In genomic region chr5:125245534-125246151, GRCm38 (mm10) we compare ENCODE assay signal across 8 mouse cellular contexts.
DNase-seq lines count a peak whose midpoint lies in the region; ATAC-seq and TF ChIP-seq lines count a peak whose summit lies in the region.

No protein-coding gene starts in this region.

- H3K4me2 ChIP-seq in heart, embryonic 11.5 days = peak overlapping the region; percentile 78
- peak overlapping the region; percentile 55 for H3K4me2 ChIP-seq in kidney, embryonic 14.5 days (replicated peaks; ENCODE audit: low read depth, low read length)
- H3K4me2 ChIP-seq in lung, postnatal 0 days (replicated peaks; ENCODE audit: low read depth, low read length) = peak overlapping the region; percentile 32

- no peak for TF ChIP-seq CTCF in lung, postnatal 0 days (IDR thresholded peaks at IDR 0.05)

- H3K9me3 ChIP-seq in heart, embryonic 11.5 days (replicated peaks; ENCODE audit: control insufficient read depth, low read length) = no peaks in the 10 kb centered on the region
- no peaks in the 10 kb centered on the region for H3K9me3 ChIP-seq in kidney, embryonic 14.5 days (ENCODE audit: control insufficient read depth, low read length)
- H3K9me3 ChIP-seq in lung, postnatal 0 days (ENCODE audit: low read length) = no peaks in the 10 kb centered on the region

- H3K9ac ChIP-seq in heart, embryonic 11.5 days (ENCODE audit: low read depth, low read length) = peak overlapping the region; percentile 52
- H3K9ac ChIP-seq in kidney, embryonic 14.5 days (ENCODE audit: low read depth, low read length) = peak overlapping the region; percentile 50
- no peak overlapping the region for H3K9ac ChIP-seq in lung, postnatal 0 days (replicated peaks; ENCODE audit: low read depth)

- peak; percentile 50 for DNase-seq in thymus, postnatal 4 days
- no peak for DNase-seq in thymus, adult 18-20 months
- peak; percentile 66 for DNase-seq in embryo, embryonic 9.5 days (ENCODE audit: extremely low spot score)
- peak; percentile 70 for DNase-seq in lung, postnatal 0 days (ENCODE audit: low spot score)
- DNase-seq in right cerebral cortex, postnatal 10 days (ENCODE audit: low spot score in 2 of 2) = peak; percentile 68 to 78

- no peak overlapping the region for H3K27ac ChIP-seq in heart, embryonic 11.5 days (ENCODE audit: low read depth, low read length)
- peak overlapping the region; percentile 65 for H3K27ac ChIP-seq in kidney, embryonic 14.5 days (ENCODE audit: low read depth, low read length)
- H3K27ac ChIP-seq in lung, postnatal 0 days (ENCODE audit: low read length) = no peak overlapping the region

- H3K27me3 ChIP-seq in heart, embryonic 11.5 days (ENCODE audit: control insufficient read depth, insufficient read depth, low read length) = no peaks in the 10 kb centered on the region
- no peaks in the 10 kb centered on the region for H3K27me3 ChIP-seq in kidney, embryonic 14.5 days (ENCODE audit: control insufficient read depth, insufficient read depth, low read length)
- H3K27me3 ChIP-seq in lung, postnatal 0 days (replicated peaks; ENCODE audit: insufficient read depth, low read length) = no peaks in the 10 kb centered on the region

- TF ChIP-seq EP300 in lung, postnatal 0 days (IDR thresholded peaks at IDR 0.05) = peak; percentile 46

- 5% methylated on average over 27 of the region's 27 CpGs for WGBS in heart, embryonic 11.5 days (ENCODE audit: insufficient replicate concordance)
- 3% methylated on average over 27 of the region's 27 CpGs for WGBS in kidney, embryonic 14.5 days
- 10% methylated on average over 26 of the region's 27 CpGs for WGBS in lung, postnatal 0 days

- no peaks in the 10 kb centered on the region for H3K36me3 ChIP-seq in heart, embryonic 11.5 days (ENCODE audit: control insufficient read depth, insufficient read depth, low read length)
- no peaks in the 10 kb centered on the region for H3K36me3 ChIP-seq in kidney, embryonic 14.5 days (ENCODE audit: control insufficient read depth, insufficient read depth, low read length)
- H3K36me3 ChIP-seq in lung, postnatal 0 days (ENCODE audit: insufficient read depth, low read length) = no peaks in the 10 kb centered on the region

- H3K4me3 ChIP-seq in heart, embryonic 11.5 days (ENCODE audit: low read depth, low read length) = peak overlapping the region; percentile 27
- peak overlapping the region; percentile 30 for H3K4me3 ChIP-seq in kidney, embryonic 14.5 days (ENCODE audit: low read length)
- no peak overlapping the region for H3K4me3 ChIP-seq in lung, postnatal 0 days (ENCODE audit: low read depth, low read length)

- ATAC-seq in heart, embryonic 11.5 days (replicated peaks; ENCODE audit: insufficient number of reproducible peaks, low FRiP score, low TSS enrichment) = peak; percentile 37; the same call in 1 of the 2 replicates
- ATAC-seq in kidney, embryonic 14.5 days (ENCODE audit: low FRiP score, low TSS enrichment) = peak; percentile 64
- ATAC-seq in lung, postnatal 0 days = peak; percentile 88
- no peak for ATAC-seq in activated CD4-positive, CD25-positive, alpha-beta regulatory T cell, adult 4 months

- peaks cover 26% of the 10 kb centered on the region for H3K4me1 ChIP-seq in heart, embryonic 11.5 days (ENCODE audit: control insufficient read depth, insufficient read depth, low read length)
- H3K4me1 ChIP-seq in kidney, embryonic 14.5 days (ENCODE audit: control insufficient read depth, insufficient read depth, low read length) = peaks cover 22% of the 10 kb centered on the region
- H3K4me1 ChIP-seq in lung, postnatal 0 days (ENCODE audit: insufficient read depth, low read depth, low read length) = no peaks in the 10 kb centered on the region

Comparison
In these comparisons a context has a peak if more than half of its experiments do, and no peak if none do; other contexts are left out.
1. DNase-seq: peak in thymus, postnatal 4 days (single experiment), embryo, embryonic 9.5 days (single experiment), lung, postnatal 0 days (single experiment) and right cerebral cortex, postnatal 10 days (2 of 2); none in thymus, adult 18-20 months (0 of 2).
2. Peak in every context shown above with its lines, with median percentiles within 50 percentile points of each other: H3K4me2 ChIP-seq.